Comparison of ENCODE assay signal across 8 mouse cellular contexts in the genomic region with DNA sequence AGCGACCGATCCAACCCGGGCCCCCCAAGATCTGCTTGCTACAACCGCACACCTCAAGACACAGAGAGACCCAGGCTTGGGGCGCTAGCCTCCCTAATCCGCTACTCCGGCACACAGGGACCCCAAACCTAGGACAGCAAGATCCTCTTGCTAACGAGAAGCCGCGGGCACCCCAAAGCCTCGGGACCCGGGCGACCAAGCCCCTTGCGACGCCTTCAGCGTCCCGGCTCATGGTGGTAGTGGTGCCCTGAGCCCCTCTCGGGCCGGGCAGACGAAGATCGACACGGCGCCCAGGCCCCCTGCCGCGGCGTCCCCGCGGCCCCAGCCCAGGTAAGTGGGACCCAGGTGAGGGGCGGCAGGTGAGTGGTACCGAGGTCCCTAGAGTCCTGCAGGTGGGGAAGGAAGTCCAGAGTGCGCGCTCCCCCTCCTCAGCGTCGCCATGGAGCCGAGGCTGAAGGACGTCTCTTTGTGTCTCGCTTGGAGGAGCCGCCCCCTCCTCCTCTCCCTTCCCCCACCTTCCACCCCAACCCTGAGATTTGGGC. TPM values are rescaled to one million over a fixed set of nuclear protein-coding genes. Genes with fewer than 3 reads are reported as not detected.
A peak's percentile ranks its signal among the peaks of the same experiment; 100 is the strongest.
DNase-seq lines count a peak whose midpoint lies in the region; ATAC-seq lines count a peak whose summit lies in the region.

No protein-coding gene starts in this region.

- intact Hi-C loops in gastrocnemius, postnatal 36 days (cut with DNase I): no loop called here

- peak overlapping the region; percentile 100 for H3K4me2 ChIP-seq in forebrain, embryonic 13.5 days
- H3K4me2 ChIP-seq in limb, embryonic 12.5 days: peak overlapping the region; percentile 89

- DNase-seq in kidney, adult 9 months: peak; percentile 39
- no peak for DNase-seq in kidney, adult 18-20 months
- peak; percentile 44 for DNase-seq in retina, embryonic 14.5 days (ENCODE audit: low spot score)
- no peak for DNase-seq in adrenal gland, postnatal 10 days
- no peak for DNase-seq in gastrocnemius, postnatal 36 days

- ATAC-seq in activated CD4-positive, CD25-positive, alpha-beta regulatory T cell, adult 4 months: peak; percentile 10
- peak; percentile 43 for ATAC-seq in forebrain, embryonic 13.5 days
- peak; percentile 54 for ATAC-seq in limb, embryonic 12.5 days (ENCODE audit: insufficient number of reproducible peaks, insufficient read depth, low FRiP score, low TSS enrichment, low read depth)

- no peaks in the 10 kb centered on the region for H3K9me3 ChIP-seq in forebrain, embryonic 13.5 days (replicated peaks)
- H3K9me3 ChIP-seq in limb, embryonic 12.5 days: no peaks in the 10 kb centered on the region

- H3K27ac ChIP-seq in forebrain, embryonic 13.5 days: peak overlapping the region; percentile 100
- H3K27ac ChIP-seq in limb, embryonic 12.5 days: peak overlapping the region; percentile 93

- peak overlapping the region; percentile 98 for H3K4me3 ChIP-seq in forebrain, embryonic 13.5 days
- H3K4me3 ChIP-seq in limb, embryonic 12.5 days (replicated peaks): peak overlapping the region; percentile 98

- H3K9ac ChIP-seq in forebrain, embryonic 13.5 days: peak overlapping the region; percentile 100
- H3K9ac ChIP-seq in limb, embryonic 12.5 days (replicated peaks): peak overlapping the region; percentile 98

- H3K4me1 ChIP-seq in forebrain, embryonic 13.5 days: peaks cover 57% of the 10 kb centered on the region
- peaks cover 54% of the 10 kb centered on the region for H3K4me1 ChIP-seq in limb, embryonic 12.5 days (replicated peaks)

- peaks cover 31% of the 10 kb centered on the region for H3K36me3 ChIP-seq in forebrain, embryonic 13.5 days (ENCODE audit: poor library complexity, severe bottlenecking)
- peaks cover 35% of the 10 kb centered on the region for H3K36me3 ChIP-seq in limb, embryonic 12.5 days

- under 1% methylated on average over 37 of the region's 38 CpGs for WGBS in forebrain, embryonic 13.5 days
- under 1% methylated on average over 37 of the region's 38 CpGs for WGBS in limb, embryonic 12.5 days

- H3K27me3 ChIP-seq in forebrain, embryonic 13.5 days: peaks cover 8% of the 10 kb centered on the region; the same call in 1 of the 2 replicates
- H3K27me3 ChIP-seq in limb, embryonic 12.5 days: no peaks in the 10 kb centered on the region

RNA-seq across cellular contexts. Expression of a gene that starts 0.4 kb away (rescaled TPM):
- polyA plus RNA-seq in activated CD4-positive, CD25-positive, alpha-beta regulatory T cell, adult 4 months (2017; shearing (Covaris generic)): 1 to 10 TPM; 4.1 to 5.6 TPM
- polyA plus RNA-seq in forebrain, embryonic 13.5 days (2015; fragmentation: Nextera tagmentation; extraction: Ambion mirVana): 212 and 215 TPM in 2 replicates
- 120 TPM in 2 replicates for polyA plus RNA-seq in limb, embryonic 12.5 days (2016; fragmentation: Nextera tagmentation; extraction: Ambion mirVana)
- total RNA-seq in adrenal gland, postnatal 10 days (2021): 10 to 100 TPM; 40.7 to 52.5 TPM
- total RNA-seq in gastrocnemius, postnatal 36 days (2021): 10 to 100 TPM; 18.4 to 24.0 TPM

Comparison
In these comparisons a context has a peak if more than half of its experiments do, and no peak if none do; other contexts are left out.
1. DNase-seq: peak in kidney, adult 9 months (single experiment) and retina, embryonic 14.5 days (single experiment); none in kidney, adult 18-20 months (single experiment), adrenal gland, postnatal 10 days (single experiment) and gastrocnemius, postnatal 36 days (0 of 2).
2. RNA of a gene that starts 0.4 kb away (polyA plus RNA-seq): 212 to 215 TPM in forebrain, embryonic 13.5 days and 120 TPM in limb, embryonic 12.5 days; 4.1 to 5.6 TPM in activated CD4-positive, CD25-positive, alpha-beta regulatory T cell, adult 4 months; every median in the first group is over 10 times any median in the second.
3. Peak in every context shown above with its lines, with median percentiles within 50 percentile points of each other: ATAC-seq.